Mouse (Mus musculus): Measurements from ENCODE around the gene Casr. TPM values are rescaled to one million over a fixed set of nuclear protein-coding genes. Genes with fewer than 3 reads are reported as not detected.

The Casr gene
- polyA plus RNA-seq, 1 experiment from 2014 or later, result 0.04 TPM

DNA sequence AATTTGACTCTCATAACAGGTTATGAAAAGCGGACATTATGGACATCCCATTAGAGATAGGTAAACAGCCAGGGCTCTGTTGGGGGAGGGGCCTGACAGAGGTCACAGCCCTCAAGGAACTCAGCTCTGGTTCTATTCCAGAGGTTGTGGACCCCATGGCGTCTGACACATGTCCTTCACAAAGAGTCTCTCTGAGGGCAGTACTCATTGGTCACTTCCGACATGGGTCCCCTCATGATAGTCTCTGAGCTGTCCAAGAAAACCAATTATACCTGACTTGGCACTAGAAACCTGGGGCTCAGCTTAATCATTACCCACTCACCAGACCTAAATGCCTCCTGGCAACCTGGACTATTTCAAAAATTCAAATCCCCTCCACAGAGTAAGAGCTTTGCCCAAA is 18.9 kb downstream of the Casr start:
- Histone ChIP-seq H3K4me3 (replicated peaks) (no peak overlapping the region), H3K4me1 (no peaks in the 10 kb centered on the region), H3K4me2 (no peak overlapping the region), H3K9me3 (replicated peaks) (no peaks in the 10 kb centered on the region), H3K36me3 (no peaks in the 10 kb centered on the region), H3K27me3 (replicated peaks) (no peaks in the 10 kb centered on the region), H3K27ac (replicated peaks) (no peak overlapping the region), H3K9ac (replicated peaks) (no peak overlapping the region)
- ATAC-seq (ENCODE audit: low FRiP score), result no peak
- WGBS, result 79% methylated on average over 3 of the region's 3 CpGs

DNA sequence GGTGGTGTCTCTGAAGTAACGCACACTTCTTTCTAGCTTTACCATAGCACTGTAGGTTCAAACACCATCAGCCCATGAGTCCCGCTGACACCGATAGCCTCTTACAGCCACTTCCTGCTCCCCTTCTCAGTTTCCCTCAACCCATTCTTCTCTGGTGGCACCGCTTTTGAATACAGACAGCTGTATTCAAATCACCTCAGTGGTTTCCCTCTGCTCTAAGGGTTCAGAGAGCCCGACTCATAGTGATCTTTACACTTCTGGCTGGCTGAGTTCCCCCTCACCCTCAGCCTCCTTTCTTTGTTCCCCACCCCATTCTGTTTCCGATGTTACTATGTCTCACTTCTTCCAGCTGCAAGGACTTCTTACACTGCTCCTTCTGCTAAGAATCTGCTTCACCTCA is 21.1 kb downstream of the Casr start:
- ATAC-seq (ENCODE audit: low FRiP score), result no peak
- Histone ChIP-seq H3K4me2 (no peak overlapping the region), H3K27ac (replicated peaks) (no peak overlapping the region), H3K4me3 (replicated peaks) (no peak overlapping the region), H3K9ac (replicated peaks) (no peak overlapping the region), H3K4me1 (no peaks in the 10 kb centered on the region), H3K36me3 (no peaks in the 10 kb centered on the region), H3K27me3 (replicated peaks) (no peaks in the 10 kb centered on the region), H3K9me3 (replicated peaks) (no peaks in the 10 kb centered on the region)
- 65% methylated on average over 6 of the region's 6 CpGs for WGBS

GRCm38 (mm10) chr16:36532981-36533687 is 28.8 kb downstream of the Casr start:
- no peak overlapping the region for H3K27ac ChIP-seq (replicated peaks)
- no peaks in the 10 kb centered on the region for H3K9me3 ChIP-seq (replicated peaks)
- no peaks in the 10 kb centered on the region for H3K4me1 ChIP-seq
- no peak for ATAC-seq (ENCODE audit: low FRiP score)
- no peak overlapping the region for H3K9ac ChIP-seq (replicated peaks)
- H3K4me2 ChIP-seq, result no peak overlapping the region
- WGBS, result 80% methylated on average over 11 of the region's 11 CpGs
- no peak overlapping the region for H3K4me3 ChIP-seq (replicated peaks)
- no peaks in the 10 kb centered on the region for H3K27me3 ChIP-seq (replicated peaks)
- H3K36me3 ChIP-seq, result no peaks in the 10 kb centered on the region

- Histone ChIP-seq H3K4me3 (replicated peaks) (no peak overlapping the region), H3K27me3 (replicated peaks) (no peaks in the 10 kb centered on the region), H3K9me3 (replicated peaks) (no peaks in the 10 kb centered on the region), H3K27ac (replicated peaks) (no peak overlapping the region), H3K4me1 (no peaks in the 10 kb centered on the region), H3K9ac (replicated peaks) (no peak overlapping the region), H3K4me2 (no peak overlapping the region), H3K36me3 (no peaks in the 10 kb centered on the region)
- 62% methylated on average over 4 of the region's 4 CpGs for WGBS
- ATAC-seq (ENCODE audit: low FRiP score), result no peak
Observed at GRCm38 (mm10) chr16:36532046-36532445, 29.9 kb downstream of the Casr start.

GRCm38 (mm10) chr16:36531630-36532029 is 30.3 kb downstream of the Casr start:
- H3K4me2 ChIP-seq, result no peak overlapping the region

GRCm38 (mm10) chr16:36530566-36531552 is 31.1 kb downstream of the Casr start:
- ATAC-seq (ENCODE audit: low FRiP score), result no peak
- Histone ChIP-seq H3K9me3 (replicated peaks) (no peaks in the 10 kb centered on the region), H3K36me3 (no peaks in the 10 kb centered on the region), H3K4me3 (replicated peaks) (no peak overlapping the region), H3K9ac (replicated peaks) (no peak overlapping the region), H3K4me2 (no peak overlapping the region), H3K27ac (replicated peaks) (no peak overlapping the region), H3K4me1 (no peaks in the 10 kb centered on the region), H3K27me3 (replicated peaks) (no peaks in the 10 kb centered on the region)
- 83% methylated on average over 15 of the region's 15 CpGs for WGBS

More at GRCm38 (mm10) chr16:36531630-36532029, 30.3 kb downstream of the Casr start:
- Histone ChIP-seq H3K9ac (replicated peaks) (no peak overlapping the region), H3K27me3 (replicated peaks) (no peaks in the 10 kb centered on the region), H3K36me3 (no peaks in the 10 kb centered on the region), H3K4me3 (replicated peaks) (no peak overlapping the region), H3K27ac (replicated peaks) (no peak overlapping the region), H3K4me1 (no peaks in the 10 kb centered on the region), H3K9me3 (replicated peaks) (no peaks in the 10 kb centered on the region)
- ATAC-seq (ENCODE audit: low FRiP score), result no peak
- WGBS, result 78% methylated on average over 5 of the region's 5 CpGs

DNA sequence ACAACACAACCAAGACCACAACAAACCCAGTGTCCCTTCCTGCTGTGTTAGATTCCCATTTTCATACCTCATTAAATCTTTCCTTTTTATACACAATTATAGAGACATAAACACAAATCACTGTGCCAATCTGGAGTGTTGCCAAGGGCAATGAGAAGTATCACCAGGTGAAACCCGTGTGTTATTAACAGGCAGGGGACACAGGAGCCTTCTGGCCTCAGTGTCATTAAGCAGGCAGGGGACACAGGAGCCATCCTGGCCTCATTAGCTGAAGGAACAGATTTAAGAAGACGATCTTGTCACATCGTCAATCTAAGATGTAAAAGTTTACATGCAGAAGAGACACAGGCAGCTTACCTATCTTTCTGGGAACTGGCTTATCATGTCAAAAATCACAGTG is 33.1 kb downstream of the Casr start:
- H3K36me3 ChIP-seq, result no peaks in the 10 kb centered on the region
- 55% methylated on average over 3 of the region's 3 CpGs for WGBS
- no peaks in the 10 kb centered on the region for H3K9me3 ChIP-seq (replicated peaks)
- H3K4me2 ChIP-seq, result no peak overlapping the region
- H3K4me3 ChIP-seq (replicated peaks), result no peak overlapping the region
- no peak overlapping the region for H3K9ac ChIP-seq (replicated peaks)
- H3K27me3 ChIP-seq (replicated peaks), result no peaks in the 10 kb centered on the region
- ATAC-seq (ENCODE audit: low FRiP score), result no peak
- no peaks in the 10 kb centered on the region for H3K4me1 ChIP-seq
- H3K27ac ChIP-seq (replicated peaks), result no peak overlapping the region

GRCm38 (mm10) chr16:36526596-36527282 is 35.2 kb downstream of the Casr start:
- H3K9me3 ChIP-seq (replicated peaks), result no peaks in the 10 kb centered on the region
- H3K27me3 ChIP-seq (replicated peaks), result no peaks in the 10 kb centered on the region
- no peak for ATAC-seq (ENCODE audit: low FRiP score)
- no peaks in the 10 kb centered on the region for H3K4me1 ChIP-seq
- H3K27ac ChIP-seq (replicated peaks), result no peak overlapping the region
- H3K36me3 ChIP-seq, result no peaks in the 10 kb centered on the region
- 53% methylated on average over 6 of the region's 6 CpGs for WGBS
- H3K4me3 ChIP-seq (replicated peaks), result no peak overlapping the region
- no peak overlapping the region for H3K4me2 ChIP-seq
- no peak overlapping the region for H3K9ac ChIP-seq (replicated peaks)

DNA sequence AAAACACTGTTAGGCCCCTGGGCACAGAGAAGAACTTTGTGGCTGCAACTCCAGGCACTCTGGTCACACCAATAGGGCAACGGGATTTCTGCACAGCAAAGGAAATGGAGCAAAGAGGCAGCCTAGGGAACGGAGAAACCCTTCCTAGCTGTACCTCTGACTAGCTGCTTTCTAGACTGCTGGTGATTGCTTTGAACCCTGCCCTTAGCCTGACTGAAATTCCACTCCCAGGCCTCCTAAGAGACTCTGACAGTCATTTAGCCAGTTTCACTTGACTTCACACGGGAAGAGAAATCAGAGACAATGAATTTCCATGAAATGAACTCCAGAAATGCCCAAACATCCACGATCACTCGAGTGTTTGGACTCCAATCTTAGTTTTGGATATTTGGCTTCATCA is 38.8 kb downstream of the Casr start:
- Histone ChIP-seq H3K9ac (replicated peaks) (no peak overlapping the region), H3K9me3 (replicated peaks) (no peaks in the 10 kb centered on the region), H3K4me2 (no peak overlapping the region), H3K36me3 (no peaks in the 10 kb centered on the region), H3K4me1 (no peaks in the 10 kb centered on the region), H3K27me3 (replicated peaks) (no peaks in the 10 kb centered on the region), H3K4me3 (replicated peaks) (no peak overlapping the region), H3K27ac (replicated peaks) (no peak overlapping the region)
- no peak for ATAC-seq (ENCODE audit: low FRiP score)
- 71% methylated on average over 5 of the region's 5 CpGs for WGBS

DNA sequence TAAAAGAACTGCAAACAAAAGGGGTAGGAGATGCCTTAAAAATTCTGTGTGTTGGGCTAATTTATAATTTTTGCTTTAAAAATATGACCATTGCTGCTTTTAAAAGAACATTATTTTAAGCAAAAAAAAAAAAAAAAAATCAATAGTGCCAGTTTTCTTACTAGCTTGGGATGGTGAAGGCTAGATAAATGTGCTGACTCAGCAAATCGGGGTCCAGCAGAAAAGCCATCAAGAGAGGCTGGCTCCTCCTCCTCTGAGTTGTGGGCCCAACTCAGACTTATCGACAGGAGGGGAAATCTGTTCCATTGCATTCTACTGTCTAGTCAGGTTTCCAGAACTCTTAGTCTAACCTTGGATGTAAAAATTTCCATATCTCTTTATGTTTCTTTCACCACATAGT is 45.6 kb downstream of the Casr start:
- Histone ChIP-seq H3K4me2 (no peak overlapping the region), H3K9ac (replicated peaks) (no peak overlapping the region), H3K27ac (replicated peaks) (no peak overlapping the region), H3K4me3 (replicated peaks) (no peak overlapping the region), H3K4me1 (no peaks in the 10 kb centered on the region), H3K36me3 (no peaks in the 10 kb centered on the region), H3K9me3 (replicated peaks) (no peaks in the 10 kb centered on the region), H3K27me3 (replicated peaks) (no peaks in the 10 kb centered on the region)
- WGBS, result 87% methylated on average over 2 of the region's 2 CpGs
- no peak for ATAC-seq (ENCODE audit: low FRiP score)

- H3K36me3 ChIP-seq, result no peaks in the 10 kb centered on the region
- no peaks in the 10 kb centered on the region for H3K4me1 ChIP-seq
- no peak overlapping the region for H3K27ac ChIP-seq (replicated peaks)
- H3K9me3 ChIP-seq (replicated peaks), result no peaks in the 10 kb centered on the region
- no peak for ATAC-seq (ENCODE audit: low FRiP score)
- 92% methylated on average over 5 of the region's 5 CpGs for WGBS
- H3K4me3 ChIP-seq (replicated peaks), result no peak overlapping the region
- H3K27me3 ChIP-seq (replicated peaks), result no peaks in the 10 kb centered on the region
- H3K9ac ChIP-seq (replicated peaks), result no peak overlapping the region
- H3K4me2 ChIP-seq, result no peak overlapping the region
Observed at GRCm38 (mm10) chr16:36507300-36507699, 54.6 kb downstream of the Casr start.
